Mouse (Mus musculus): ENCODE data around the gene Zkscan1.

Gene Zkscan1

GRCm38 (mm10) chr5:138117199-138118015 lies 32.5 kb downstream of the Zkscan1 start:
- DNase-seq (ENCODE audit: low spot score): no peak

GRCm38 (mm10) chr5:138118041-138118440 lies 33.2 kb downstream of the Zkscan1 start:
- DNase-seq (ENCODE audit: low spot score): no peak

- DNase-seq (ENCODE audit: low spot score): no peak
These were observed 47.7 kb downstream of the Zkscan1 start for GRCm38 (mm10) chr5:138132425-138133064.

GRCm38 (mm10) chr5:138137257-138137656 lies 52.4 kb downstream of the Zkscan1 start:
- DNase-seq (ENCODE audit: low spot score): no peak

GRCm38 (mm10) chr5:138137935-138138549 lies 53.2 kb downstream of the Zkscan1 start:
- no peak for DNase-seq (ENCODE audit: low spot score)

GRCm38 (mm10) chr5:138138585-138138984 lies 53.7 kb downstream of the Zkscan1 start:
- DNase-seq (ENCODE audit: low spot score): no peak

GRCm38 (mm10) chr5:138154390-138154789 lies 69.5 kb downstream of the Zkscan1 start:
- no peak for DNase-seq (ENCODE audit: low spot score)

GRCm38 (mm10) chr5:138155443-138155976 lies 70.6 kb downstream of the Zkscan1 start, which contains the start of gene Zfp113:
Zfp113 (minus strand) TSS chr5:138155744.
- DNase-seq (ENCODE audit: low spot score): peak; percentile 87

All from urinary bladder, postnatal 14 days (tissue).